Mouse (Mus musculus) heart, postnatal 0 days (tissue): Measurements from ENCODE around the gene Ogg1.

Source experiments
- CTCF ChIP-seq: IDR thresholded peaks from 2 replicates; pipeline ENCODE4 v1.5.1; 2016; ENCODE audit warnings: antibody characterized with exemption, control low read depth, low read depth
- EP300 ChIP-seq: IDR thresholded peaks from 2 replicates; pipeline ENCODE4 v1.6.1; 2016; ENCODE audit warnings: antibody characterized with exemption, low read depth

- TF ChIP-seq CTCF (no peak), EP300 (no peak)
Observed at GRCm38 (mm10) chr6:113306322-113306985, 20.3 kb upstream of the Ogg1 start.
